Mouse (Mus musculus): ENCODE data around the gene Rab27a. TPM values are rescaled to one million over a fixed set of nuclear protein-coding genes. Genes with fewer than 3 reads are reported as not detected.
"Not testable (repeated sequence)": the region's sequence is repeated elsewhere in the genome, so short reads cannot be mapped to it uniquely, and the experiment has no call there.

Rab27a gene
- total RNA-seq, 2 experiments from 2014 or later: 12.2 to 15.4 TPM

DNA sequence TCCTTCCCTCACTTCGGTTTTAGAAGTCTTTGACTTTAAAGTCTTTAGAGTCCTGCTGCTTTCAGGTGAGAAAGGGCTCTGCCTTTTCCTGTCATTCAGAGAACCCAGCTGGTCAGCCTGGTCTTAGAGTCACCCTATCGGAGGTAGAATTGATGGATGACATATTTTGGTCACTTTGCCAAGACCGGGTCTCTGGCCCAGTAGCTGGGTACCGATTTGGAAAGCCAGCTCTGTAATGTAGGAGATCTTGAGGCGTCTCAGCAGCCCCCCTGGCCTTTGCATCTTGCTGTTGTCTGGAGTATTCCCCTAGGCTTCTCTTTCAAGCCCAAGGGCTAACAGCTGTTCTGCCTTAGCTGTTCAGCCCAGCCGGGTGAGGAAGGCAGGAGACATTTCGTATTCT lies 550 bp downstream of the Rab27a start:
- DNase-seq (ENCODE audit: low spot score in 2 of 2): no peak

DNA sequence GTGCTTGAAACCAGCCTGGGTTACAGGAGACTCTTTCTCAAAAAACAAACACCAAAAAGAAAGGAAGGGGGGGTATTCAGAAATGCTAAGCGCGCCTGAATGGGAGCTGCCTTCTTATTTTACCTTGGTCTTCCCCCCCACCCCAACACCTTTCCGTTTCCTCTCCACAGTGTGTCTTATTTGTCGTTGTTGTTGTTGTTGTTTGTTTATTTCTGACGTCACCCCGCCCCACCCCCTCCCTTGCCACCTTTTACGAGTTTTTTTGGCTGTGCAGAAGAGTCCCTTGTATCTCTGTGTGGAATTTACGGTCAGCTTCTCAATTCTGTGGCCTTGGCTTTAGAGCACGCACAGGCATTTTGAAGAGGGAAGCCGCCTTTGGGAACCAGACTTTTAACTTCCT lies 1.1 kb downstream of the Rab27a start:
- no peak for DNase-seq (ENCODE audit: low spot score in 2 of 2)

DNA sequence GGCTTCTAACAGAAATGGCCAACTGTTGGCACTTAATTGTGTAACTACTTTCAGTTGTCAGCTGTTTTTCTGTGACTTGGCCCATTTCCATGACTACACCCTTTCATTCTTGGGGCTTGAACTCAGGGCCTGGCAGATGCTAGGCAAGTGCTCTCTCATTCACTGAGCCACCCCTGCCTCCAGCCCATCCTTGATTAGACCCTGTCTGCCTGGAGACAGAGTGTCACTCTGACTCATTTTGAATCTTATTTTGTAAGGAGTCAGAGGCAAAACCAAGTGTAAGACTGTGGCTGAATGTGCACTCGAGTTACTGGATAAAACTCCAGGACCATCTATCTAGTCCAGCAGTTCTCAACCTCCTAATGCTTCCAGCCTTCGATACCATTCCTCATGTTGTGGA lies 3.3 kb downstream of the Rab27a start:
- DNase-seq (ENCODE audit: low spot score in 2 of 2): no peak

DNA sequence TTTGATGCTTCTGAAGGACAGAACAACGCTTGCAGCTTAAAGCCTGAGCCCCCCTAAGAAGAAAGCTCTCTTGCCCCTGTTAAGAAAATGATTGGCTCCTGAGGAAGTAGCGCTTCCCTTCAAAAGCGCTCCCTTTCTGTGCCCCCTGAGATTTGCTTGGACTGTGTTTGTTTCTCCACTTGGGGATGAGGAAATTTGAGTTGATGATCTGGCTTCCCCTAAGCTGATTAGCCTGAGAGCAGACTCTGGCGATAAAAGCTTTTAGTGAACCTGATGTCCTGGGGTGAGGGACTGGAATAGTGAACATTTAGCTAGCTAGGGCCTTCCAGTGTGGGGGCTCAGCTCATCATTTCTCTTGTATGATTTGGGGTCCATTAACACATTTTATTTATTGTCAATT lies 4.3 kb downstream of the Rab27a start:
- no peak for DNase-seq (ENCODE audit: low spot score in 2 of 2)

DNA sequence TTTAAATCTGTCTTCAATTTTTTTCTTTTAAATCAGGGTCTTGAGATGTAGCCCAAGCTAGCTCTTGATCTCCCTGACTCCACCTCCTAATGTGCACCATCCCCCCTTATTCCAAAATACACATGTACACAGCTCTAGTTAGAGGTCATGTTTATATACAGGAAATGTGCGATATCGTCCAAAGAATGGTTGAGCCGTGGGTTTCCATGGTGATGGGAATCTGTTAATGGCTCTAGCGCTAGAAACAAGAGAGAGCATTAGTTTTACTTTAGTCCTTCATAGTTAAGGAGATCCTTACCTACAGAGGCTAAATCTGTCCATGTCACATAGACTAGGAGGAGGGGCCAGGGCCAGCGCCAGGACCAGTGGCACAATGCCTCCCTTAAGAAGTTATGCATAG lies 5.2 kb downstream of the Rab27a start:
- no peak for DNase-seq (ENCODE audit: low spot score in 2 of 2)

DNA sequence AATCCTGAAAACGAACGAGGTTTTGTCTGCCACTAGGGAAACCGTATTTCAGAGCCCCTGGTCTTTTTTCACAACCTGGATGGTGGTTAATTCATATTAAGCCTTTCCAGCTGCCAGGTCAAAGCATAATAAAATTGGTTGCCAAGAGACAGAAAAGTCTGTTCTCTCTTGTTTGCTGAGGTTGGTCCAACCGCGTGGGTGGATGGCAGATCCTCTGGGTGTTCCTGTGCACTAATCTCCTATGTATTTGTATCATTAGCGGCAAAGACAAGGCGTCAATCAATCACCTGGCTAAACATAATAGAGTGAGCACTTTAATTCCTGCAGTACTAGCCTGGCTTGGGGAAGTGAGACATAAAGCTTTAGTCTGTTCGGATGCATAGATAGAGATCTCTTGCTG lies 6.0 kb downstream of the Rab27a start:
- DNase-seq (ENCODE audit: low spot score in 2 of 2): peak in 1 of 2 experiments; percentile 72

DNA sequence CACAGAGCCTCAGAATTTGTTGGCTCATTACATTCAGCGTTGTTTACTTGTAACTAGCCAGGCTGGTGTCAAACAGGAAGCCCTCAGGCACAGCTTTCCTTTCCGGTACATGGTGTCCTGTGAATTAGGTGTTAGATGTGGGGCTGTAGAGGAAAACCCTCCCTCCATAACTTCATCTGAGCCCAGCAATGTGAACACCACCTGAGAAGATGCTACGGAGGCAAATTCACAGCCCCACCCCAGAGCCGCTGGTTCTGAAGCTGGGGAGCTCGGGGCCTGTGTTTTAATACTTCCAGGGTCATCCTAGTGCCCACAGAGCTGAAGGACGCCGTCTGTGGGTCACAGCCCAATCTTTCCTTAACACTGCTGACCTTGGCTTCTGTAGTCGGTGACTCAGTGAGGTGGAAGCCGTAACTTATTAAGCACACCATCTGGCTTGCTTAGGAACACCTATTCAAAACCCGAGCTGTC lies 10.8 kb downstream of the Rab27a start:
- no peak for DNase-seq (ENCODE audit: low spot score in 2 of 2)

DNA sequence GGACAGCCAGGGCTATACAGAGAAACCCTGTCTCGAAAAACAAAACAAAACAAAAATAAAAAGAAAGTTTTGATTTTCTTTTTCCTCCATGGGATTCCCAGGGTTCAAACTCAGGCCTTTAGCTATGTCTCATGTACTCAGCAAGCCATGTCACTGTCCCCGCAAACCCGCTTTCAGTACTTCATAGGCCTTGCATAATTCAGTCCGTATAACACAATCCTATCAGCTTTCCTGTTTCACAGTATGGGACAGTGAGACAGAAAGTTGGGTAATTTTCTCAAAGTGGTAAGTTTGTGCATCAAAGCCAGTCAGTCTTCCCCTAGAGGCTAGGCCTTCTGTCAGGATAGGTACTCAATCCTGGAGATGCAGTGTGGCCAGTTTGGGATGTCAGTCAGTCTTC lies 14.6 kb downstream of the Rab27a start:
- DNase-seq (ENCODE audit: low spot score in 2 of 2): no peak

DNA sequence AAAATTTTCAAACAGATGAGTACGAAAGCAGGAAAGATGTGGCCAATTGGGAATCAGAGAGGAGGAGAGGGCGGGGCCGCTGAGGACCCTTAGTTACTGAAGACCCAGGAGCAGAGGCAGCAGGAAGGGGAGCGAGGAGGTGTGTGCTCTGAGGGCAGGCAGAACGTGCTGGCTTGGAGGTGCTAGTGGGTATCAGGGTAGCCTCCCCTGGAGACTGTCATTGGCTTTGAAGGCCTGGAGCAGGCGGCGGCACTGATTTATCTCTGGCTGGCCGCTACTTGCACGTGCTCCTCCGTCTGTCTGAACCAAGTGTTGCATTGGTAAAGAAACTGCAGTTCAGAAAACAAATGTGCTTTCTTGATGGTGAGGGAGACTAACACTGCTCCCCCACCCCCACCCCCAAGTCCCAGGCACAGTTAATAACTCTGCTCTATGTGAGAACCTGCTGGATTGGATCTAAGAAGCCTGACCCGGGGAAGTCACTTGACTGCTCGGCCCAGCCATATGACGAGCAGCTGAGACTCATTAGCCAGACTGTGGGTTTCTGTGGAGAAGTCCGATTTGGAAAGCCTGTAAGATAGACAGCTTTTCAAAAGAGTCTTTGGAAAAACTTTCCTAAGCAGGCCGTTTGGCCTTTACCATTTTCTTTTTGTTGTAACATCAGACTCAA lies 19.1 kb downstream of the Rab27a start:
- DNase-seq (ENCODE audit: low spot score in 2 of 2): no peak

DNA sequence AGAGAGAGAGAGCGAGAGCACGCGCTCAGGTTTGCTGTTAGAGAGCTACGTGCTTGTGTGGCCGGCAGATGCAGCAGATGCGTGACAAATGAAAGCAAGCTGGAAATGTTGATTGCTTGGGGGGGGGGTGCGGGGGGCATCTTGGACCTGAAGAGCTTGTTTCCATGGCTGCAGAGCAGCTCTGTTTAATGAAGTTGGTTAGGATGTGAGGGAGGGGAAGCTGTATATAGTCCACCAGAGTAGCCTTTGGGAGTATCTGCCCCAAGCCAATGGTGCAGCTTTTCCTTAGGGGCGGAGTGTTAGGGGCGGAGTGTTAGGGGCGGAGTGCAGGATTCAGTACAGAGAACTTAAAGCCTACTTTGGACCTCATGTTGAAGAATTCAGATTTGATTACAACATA lies 22.4 kb downstream of the Rab27a start:
- DNase-seq (ENCODE audit: low spot score in 2 of 2): no peak

DNA sequence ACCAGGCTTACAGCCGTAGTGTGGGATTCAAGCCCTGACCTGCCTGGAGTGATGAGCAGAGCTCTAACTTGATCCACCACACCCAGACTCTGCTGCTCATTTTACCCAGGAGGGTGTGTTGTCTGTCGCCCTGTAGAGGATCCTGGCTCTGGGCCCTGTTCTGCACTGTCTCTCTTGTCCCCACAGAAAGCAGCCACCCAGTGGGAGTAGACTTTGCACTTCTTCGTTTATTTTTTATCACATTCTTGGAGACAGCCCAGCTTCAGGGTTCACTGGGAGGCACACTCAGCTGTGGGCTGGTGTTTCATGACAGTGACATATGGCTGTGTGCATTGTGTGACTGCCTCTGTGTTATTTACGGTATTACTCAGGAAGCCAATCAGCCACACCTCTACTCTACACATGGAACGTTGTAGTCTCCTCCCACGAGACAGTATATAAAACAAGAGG lies 23.6 kb downstream of the Rab27a start:
- DNase-seq (ENCODE audit: low spot score in 2 of 2): peak; percentile 25 to 54

DNA sequence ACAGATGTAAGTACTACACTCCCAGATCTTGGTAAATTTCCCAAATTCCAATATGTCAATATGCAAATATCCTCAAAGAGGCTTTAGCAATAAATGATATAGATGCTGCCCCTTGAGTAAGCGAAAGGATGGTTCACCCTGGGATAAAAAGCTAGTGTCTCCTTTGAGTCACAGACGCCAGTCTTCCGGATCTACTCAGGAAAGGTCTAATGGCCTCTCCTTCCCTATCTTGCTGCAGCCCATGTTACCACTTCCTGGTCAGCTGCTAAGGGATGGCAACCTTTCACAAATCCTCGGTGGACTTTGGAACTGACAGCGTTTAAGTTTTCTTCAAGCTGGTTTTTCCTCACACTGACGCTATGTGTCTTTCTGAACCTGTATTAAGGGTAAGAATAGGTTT lies 24.0 kb downstream of the Rab27a start:
- no peak for DNase-seq (ENCODE audit: low spot score in 2 of 2)

DNA sequence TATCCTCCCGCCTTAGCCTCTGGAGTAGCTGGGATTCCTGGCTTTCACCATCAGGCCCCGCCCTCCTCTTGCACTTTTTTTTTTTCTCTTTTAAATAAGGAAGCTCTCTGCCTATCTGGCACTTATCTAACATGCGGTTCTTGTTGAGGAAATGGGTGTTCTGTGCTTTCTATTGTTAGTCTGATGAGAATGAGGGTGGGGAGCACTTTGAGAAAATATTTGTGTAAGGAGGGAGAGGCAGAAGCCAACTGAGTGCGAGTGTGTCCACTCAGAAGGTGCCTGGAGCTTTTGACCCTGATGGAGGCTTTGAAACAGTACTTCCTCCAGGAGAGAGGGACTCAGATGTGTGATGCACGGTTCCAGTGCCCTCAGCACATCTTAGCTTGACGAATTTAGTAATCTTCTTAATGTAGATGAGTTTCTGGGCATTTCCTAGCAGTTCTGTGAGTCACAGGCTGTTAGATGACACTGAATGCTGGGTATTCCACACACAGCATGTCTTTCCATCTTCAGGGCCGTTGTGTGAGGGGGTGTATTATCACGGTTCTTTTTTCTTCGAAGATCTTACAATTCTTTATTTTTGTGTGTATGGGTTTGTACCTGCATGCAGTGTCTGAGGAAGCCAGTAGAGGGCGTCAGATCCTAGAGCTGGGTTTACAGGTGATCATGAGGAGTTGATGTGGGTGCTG lies 26.5 kb downstream of the Rab27a start:
- no peak for DNase-seq (ENCODE audit: low spot score in 2 of 2)

DNA sequence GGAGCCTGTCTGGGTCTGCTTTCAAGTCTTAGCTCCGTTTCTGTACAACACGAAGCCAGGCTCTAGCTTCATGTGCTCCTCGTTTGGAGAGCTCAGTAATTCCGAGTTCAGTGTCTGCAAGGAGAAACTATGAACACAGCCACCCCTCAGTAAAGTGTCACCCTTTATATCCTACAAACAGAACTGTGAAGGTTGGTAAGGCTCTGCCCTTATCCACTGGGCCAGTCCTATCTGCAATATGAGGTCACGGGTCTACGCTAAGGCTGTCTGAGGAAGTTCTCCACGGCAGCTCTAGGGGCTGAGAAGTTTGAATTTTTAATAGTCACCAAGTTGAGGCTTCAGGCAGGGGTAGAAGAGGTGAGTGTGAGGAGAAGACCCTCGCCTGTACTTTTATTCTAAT lies 27.8 kb downstream of the Rab27a start:
- no peak for DNase-seq (ENCODE audit: low spot score in 2 of 2)

DNA sequence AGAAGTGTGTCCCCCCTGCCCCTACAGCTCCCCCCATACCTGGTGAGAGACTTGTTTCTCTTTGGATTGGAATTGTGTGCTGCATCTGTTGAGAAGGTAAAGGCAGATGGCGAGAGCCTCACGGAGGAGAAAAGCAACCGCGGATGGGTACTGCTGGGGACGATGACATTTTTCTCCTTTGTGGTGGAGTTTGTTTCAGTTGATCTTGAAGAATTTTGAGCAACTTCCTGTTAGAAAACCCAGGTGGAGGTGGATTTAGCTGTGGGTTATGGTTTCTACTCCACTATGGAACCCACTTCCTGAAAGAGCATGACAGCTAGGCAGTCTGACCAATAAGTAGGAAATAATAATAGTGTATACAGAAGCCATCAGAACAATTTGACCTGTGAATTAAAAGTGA lies 28.5 kb downstream of the Rab27a start:
- DNase-seq (ENCODE audit: low spot score in 2 of 2): no peak

DNA sequence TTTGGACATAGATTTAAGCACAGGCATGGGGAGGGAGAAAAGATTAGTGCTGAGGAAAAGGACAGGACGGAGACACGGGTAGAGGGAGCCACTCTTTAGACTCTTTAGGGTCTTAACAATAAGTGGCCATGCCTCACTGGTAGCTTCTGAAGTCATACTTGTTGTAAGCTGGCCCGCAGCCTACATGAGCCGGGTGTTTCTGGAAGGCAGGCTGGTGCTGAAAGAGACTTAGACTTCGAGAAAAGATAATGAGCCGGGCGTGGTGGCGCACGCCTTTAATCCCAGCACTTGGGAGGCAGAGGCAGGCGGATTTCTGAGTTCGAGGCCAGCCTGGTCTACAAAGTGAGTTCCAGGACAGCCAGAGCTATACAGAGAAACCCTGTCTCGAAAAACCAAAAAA lies 34.7 kb downstream of the Rab27a start:
- DNase-seq (ENCODE audit: low spot score in 2 of 2): not testable (repeated sequence)

DNA sequence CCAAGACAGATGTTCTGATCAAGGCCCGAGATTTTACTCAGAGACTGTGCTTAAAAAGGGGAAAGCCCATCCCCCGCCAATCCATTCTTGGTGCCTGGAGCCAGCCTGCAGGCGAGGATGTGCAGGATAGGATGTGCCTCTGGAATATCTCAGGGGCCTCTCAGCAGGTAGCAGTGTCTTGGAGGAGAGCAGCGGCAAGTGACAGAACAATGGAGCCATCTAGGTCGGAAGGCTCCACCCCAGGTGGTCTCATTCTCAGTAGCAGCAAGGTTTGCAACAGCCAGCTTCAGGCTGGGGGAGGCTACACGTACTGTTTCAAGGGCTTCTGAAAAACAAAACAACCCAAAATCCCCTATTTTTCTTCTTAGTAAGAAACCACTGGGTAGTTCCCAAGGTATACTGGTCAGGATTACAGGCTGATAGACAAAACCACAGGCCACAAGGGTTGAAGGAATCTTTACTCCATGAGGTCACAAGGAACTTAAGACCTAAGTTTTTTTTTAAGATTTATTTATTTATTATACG lies 35.2 kb downstream of the Rab27a start:
- DNase-seq (ENCODE audit: low spot score in 2 of 2): no peak

DNA sequence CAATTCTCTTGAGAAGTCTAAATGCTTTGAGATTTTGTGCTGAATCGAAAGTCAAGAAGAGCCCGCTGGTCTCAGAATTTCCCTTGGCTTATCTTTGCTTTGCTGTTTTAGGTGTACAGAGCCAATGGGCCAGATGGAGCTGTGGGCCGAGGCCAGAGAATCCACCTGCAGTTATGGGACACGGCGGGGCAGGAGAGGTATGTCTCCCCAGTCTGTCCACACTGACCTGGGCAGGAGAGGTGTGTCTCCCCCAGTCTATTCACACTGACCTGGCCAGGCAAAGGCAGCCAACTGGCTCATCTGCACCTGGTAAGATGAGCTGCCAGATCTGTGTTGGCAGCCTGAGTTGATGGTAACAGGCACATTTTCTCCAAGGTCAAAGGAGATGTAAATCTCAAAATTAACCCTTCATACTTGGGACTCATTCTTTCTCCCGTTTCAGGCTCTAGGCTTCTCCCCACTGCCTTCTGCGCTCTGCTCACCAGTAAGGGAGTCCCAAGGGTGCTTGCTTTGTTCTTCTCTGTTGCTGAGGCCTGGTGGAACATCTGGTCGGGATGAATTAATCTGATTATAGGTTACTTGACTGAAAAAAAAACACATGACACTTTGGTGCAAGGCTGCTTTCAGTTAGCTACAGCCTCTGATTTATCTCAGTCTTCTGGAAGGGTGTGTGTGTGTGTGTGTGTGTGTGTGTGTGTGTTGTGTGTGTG lies 37.8 kb downstream of the Rab27a start:
- no peak for DNase-seq (ENCODE audit: low spot score in 2 of 2)

DNA sequence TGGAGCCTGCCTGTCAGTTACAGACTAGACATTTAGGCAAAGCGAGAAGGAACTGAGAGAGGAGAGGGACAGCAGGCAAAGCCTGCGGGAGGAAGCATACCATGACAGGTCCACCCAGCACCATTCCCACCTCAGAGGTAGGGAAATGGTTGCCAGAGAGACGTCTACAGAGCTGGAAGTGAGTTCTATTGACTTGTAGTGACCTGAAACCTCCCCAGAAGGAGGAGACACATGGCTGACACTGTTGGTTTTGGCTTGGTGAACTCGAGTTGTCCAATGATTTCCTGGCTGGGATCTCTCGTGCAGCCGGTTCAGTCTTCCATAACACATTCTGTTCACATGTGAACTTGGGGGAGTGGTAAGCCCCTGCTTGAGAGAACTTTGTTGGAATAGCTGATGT lies 39.3 kb downstream of the Rab27a start:
- no peak for DNase-seq (ENCODE audit: low spot score in 2 of 2)

DNA sequence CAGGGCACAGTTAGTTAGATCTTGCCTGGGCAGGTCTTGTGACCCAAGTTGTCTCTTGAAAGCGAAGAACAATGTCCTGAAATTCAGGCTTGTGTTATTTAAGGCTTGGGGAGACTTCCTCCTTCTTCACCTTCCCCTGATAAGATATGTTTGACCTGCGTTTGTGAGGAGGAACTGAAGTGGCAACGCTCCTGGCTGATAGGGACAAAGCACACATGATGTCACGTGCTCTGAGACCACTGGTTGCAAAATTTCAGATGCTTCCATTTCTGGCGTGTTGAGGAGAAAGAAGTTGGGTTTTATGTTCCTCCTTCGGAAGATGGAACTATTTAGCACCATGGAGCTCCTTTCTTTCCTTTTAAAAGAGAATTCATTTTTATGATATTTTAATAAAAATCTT lies 41.2 kb downstream of the Rab27a start:
- DNase-seq (ENCODE audit: low spot score in 2 of 2): no peak

DNA sequence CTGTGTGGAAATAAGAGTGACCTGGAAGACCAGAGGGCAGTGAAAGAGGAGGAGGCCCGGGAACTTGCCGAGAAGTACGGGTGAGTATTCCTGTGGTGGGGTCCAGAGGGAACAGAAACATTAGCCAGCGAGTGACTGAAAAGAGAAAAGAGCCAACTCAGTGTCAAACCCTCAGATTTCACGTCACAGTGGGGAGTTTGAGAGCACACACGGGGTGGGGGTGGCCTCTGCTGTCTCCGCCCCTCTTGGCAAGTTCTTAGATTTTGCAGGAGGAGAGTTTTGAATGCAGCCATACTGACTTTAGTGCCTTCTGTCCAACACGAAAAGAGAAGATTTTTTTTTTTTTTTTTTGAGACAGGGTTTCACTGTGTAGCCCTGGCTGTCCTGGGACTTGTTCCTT lies 42.5 kb downstream of the Rab27a start:
- no peak for DNase-seq (ENCODE audit: low spot score in 2 of 2)

DNA sequence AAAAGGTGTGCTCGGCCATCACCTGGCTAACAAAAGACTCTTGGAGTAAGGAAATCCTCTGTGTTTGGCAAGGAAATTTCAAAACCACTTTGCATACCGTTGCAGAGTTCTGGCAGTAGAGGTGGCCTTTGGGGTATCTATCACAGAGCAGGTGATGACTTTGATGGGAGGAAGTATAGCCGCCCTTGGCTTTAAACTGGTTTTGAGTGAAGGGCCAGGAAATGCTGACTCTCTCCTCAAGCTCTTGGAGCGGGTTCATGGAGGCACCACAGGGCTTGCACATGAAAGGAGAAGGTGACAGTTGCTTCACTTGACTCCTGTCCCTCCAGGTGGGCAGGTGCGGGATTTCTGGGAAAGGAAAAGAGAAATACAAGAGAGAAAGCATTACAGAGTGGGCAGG lies 42.9 kb downstream of the Rab27a start:
- no peak for DNase-seq (ENCODE audit: low spot score in 2 of 2)

All from layer of hippocampus, adult 18-20 months (tissue).